Mouse (Mus musculus): ENCODE results near the gene Chn2. TPM values are rescaled to one million over a fixed set of nuclear protein-coding genes. Genes with fewer than 3 reads are reported as not detected.

Chn2 gene
- polyA plus RNA-seq, 1 experiment from 2014 or later: 29.2 TPM

- no peak for ATAC-seq
- WGBS: 93% methylated on average over 5 of the region's 5 CpGs
- Histone ChIP-seq H3K4me3 (ENCODE audit: low read depth, low read length) (no peak overlapping the region), H3K4me1 (ENCODE audit: control insufficient read depth, insufficient read depth, low read length) (peaks cover 16% of the 10 kb centered on the region), H3K27ac (ENCODE audit: low read length) (no peak overlapping the region), H3K4me2 (ENCODE audit: low read length) (no peak overlapping the region), H3K9ac (ENCODE audit: low read depth, low read length) (no peak overlapping the region), H3K9me3 (replicated peaks; ENCODE audit: control insufficient read depth, low read length, poor library complexity, severe bottlenecking) (no peaks in the 10 kb centered on the region), H3K36me3 (ENCODE audit: control insufficient read depth, insufficient read depth, low read length) (no peaks in the 10 kb centered on the region), H3K27me3 (ENCODE audit: control insufficient read depth, insufficient read depth, low read depth, low read length) (no peaks in the 10 kb centered on the region)
Measured at GRCm38 (mm10) chr6:54197821-54198412, 158.6 kb downstream of the Chn2 start.

GRCm38 (mm10) chr6:54199516-54199915, 160.2 kb downstream of the Chn2 start:
- Histone ChIP-seq H3K4me1 (ENCODE audit: control insufficient read depth, insufficient read depth, low read length) (peaks cover 7% of the 10 kb centered on the region), H3K36me3 (ENCODE audit: control insufficient read depth, insufficient read depth, low read length) (no peaks in the 10 kb centered on the region), H3K9me3 (replicated peaks; ENCODE audit: control insufficient read depth, low read length, poor library complexity, severe bottlenecking) (no peaks in the 10 kb centered on the region), H3K9ac (ENCODE audit: low read depth, low read length) (no peak overlapping the region), H3K27me3 (ENCODE audit: control insufficient read depth, insufficient read depth, low read depth, low read length) (no peaks in the 10 kb centered on the region; the same call in 1 of the 2 replicates), H3K27ac (ENCODE audit: low read length) (no peak overlapping the region), H3K4me3 (ENCODE audit: low read depth, low read length) (no peak overlapping the region), H3K4me2 (ENCODE audit: low read length) (no peak overlapping the region)
- ATAC-seq: no peak
- WGBS: 22% methylated on average over 4 of the region's 4 CpGs

- no peaks in the 10 kb centered on the region for H3K36me3 ChIP-seq (ENCODE audit: control insufficient read depth, insufficient read depth, low read length)
- H3K4me2 ChIP-seq (ENCODE audit: low read length): no peak overlapping the region
- H3K4me3 ChIP-seq (ENCODE audit: low read depth, low read length): no peak overlapping the region
- no peaks in the 10 kb centered on the region for H3K9me3 ChIP-seq (replicated peaks; ENCODE audit: control insufficient read depth, low read length, poor library complexity, severe bottlenecking)
- H3K9ac ChIP-seq (ENCODE audit: low read depth, low read length): no peak overlapping the region
- WGBS: 25% methylated on average over 11 of the region's 11 CpGs
- no peak overlapping the region for H3K27ac ChIP-seq (ENCODE audit: low read length)
- H3K27me3 ChIP-seq (ENCODE audit: control insufficient read depth, insufficient read depth, low read depth, low read length): no peaks in the 10 kb centered on the region; the same call in 1 of the 2 replicates
- peaks cover 7% of the 10 kb centered on the region for H3K4me1 ChIP-seq (ENCODE audit: control insufficient read depth, insufficient read depth, low read length)
- no peak for ATAC-seq
Measured at GRCm38 (mm10) chr6:54200031-54200722, 160.8 kb downstream of the Chn2 start.

GRCm38 (mm10) chr6:54202311-54203020, 163.1 kb downstream of the Chn2 start:
- WGBS: 83% methylated on average over 7 of the region's 7 CpGs
- ATAC-seq: no peak
- Histone ChIP-seq H3K4me2 (ENCODE audit: low read length) (no peak overlapping the region), H3K4me3 (ENCODE audit: low read depth, low read length) (no peak overlapping the region), H3K27ac (ENCODE audit: low read length) (no peak overlapping the region), H3K4me1 (ENCODE audit: control insufficient read depth, insufficient read depth, low read length) (peaks cover 13% of the 10 kb centered on the region), H3K9ac (ENCODE audit: low read depth, low read length) (no peak overlapping the region), H3K27me3 (ENCODE audit: control insufficient read depth, insufficient read depth, low read depth, low read length) (no peaks in the 10 kb centered on the region; the same call in 1 of the 2 replicates), H3K9me3 (replicated peaks; ENCODE audit: control insufficient read depth, low read length, poor library complexity, severe bottlenecking) (no peaks in the 10 kb centered on the region), H3K36me3 (ENCODE audit: control insufficient read depth, insufficient read depth, low read length) (no peaks in the 10 kb centered on the region)

- Histone ChIP-seq H3K4me2 (ENCODE audit: low read length) (no peak overlapping the region), H3K4me3 (ENCODE audit: low read depth, low read length) (no peak overlapping the region), H3K27me3 (ENCODE audit: control insufficient read depth, insufficient read depth, low read depth, low read length) (no peaks in the 10 kb centered on the region; the same call in 1 of the 2 replicates), H3K9ac (ENCODE audit: low read depth, low read length) (no peak overlapping the region), H3K4me1 (ENCODE audit: control insufficient read depth, insufficient read depth, low read length) (peaks cover 13% of the 10 kb centered on the region), H3K36me3 (ENCODE audit: control insufficient read depth, insufficient read depth, low read length) (no peaks in the 10 kb centered on the region), H3K9me3 (replicated peaks; ENCODE audit: control insufficient read depth, low read length, poor library complexity, severe bottlenecking) (no peaks in the 10 kb centered on the region), H3K27ac (ENCODE audit: low read length) (no peak overlapping the region)
- ATAC-seq: no peak
- WGBS: 96% methylated on average over 2 of the region's 2 CpGs
Measured at GRCm38 (mm10) chr6:54203316-54203715, 164.0 kb downstream of the Chn2 start.

GRCm38 (mm10) chr6:54203926-54204325, 164.6 kb downstream of the Chn2 start:
- ATAC-seq: no peak

GRCm38 (mm10) chr6:54204931-54205330, 165.6 kb downstream of the Chn2 start:
- Histone ChIP-seq H3K4me1 (ENCODE audit: control insufficient read depth, insufficient read depth, low read length) (peaks cover 12% of the 10 kb centered on the region), H3K4me2 (ENCODE audit: low read length) (no peak overlapping the region), H3K36me3 (ENCODE audit: control insufficient read depth, insufficient read depth, low read length) (no peaks in the 10 kb centered on the region), H3K9me3 (replicated peaks; ENCODE audit: control insufficient read depth, low read length, poor library complexity, severe bottlenecking) (no peaks in the 10 kb centered on the region), H3K27ac (ENCODE audit: low read length) (no peak overlapping the region), H3K4me3 (ENCODE audit: low read depth, low read length) (no peak overlapping the region), H3K27me3 (ENCODE audit: control insufficient read depth, insufficient read depth, low read depth, low read length) (no peaks in the 10 kb centered on the region; the same call in 1 of the 2 replicates), H3K9ac (ENCODE audit: low read depth, low read length) (no peak overlapping the region)
- WGBS: 20% methylated on average over 2 of the region's 2 CpGs
- ATAC-seq: no peak

More at GRCm38 (mm10) chr6:54203926-54204325, 164.6 kb downstream of the Chn2 start:
- H3K9ac ChIP-seq (ENCODE audit: low read depth, low read length): no peak overlapping the region
- H3K4me2 ChIP-seq (ENCODE audit: low read length): no peak overlapping the region
- no peak overlapping the region for H3K4me3 ChIP-seq (ENCODE audit: low read depth, low read length)
- no peaks in the 10 kb centered on the region; the same call in 1 of the 2 replicates for H3K27me3 ChIP-seq (ENCODE audit: control insufficient read depth, insufficient read depth, low read depth, low read length)
- WGBS: 88% methylated on average over 6 of the region's 6 CpGs
- H3K4me1 ChIP-seq (ENCODE audit: control insufficient read depth, insufficient read depth, low read length): peaks cover 13% of the 10 kb centered on the region
- H3K36me3 ChIP-seq (ENCODE audit: control insufficient read depth, insufficient read depth, low read length): no peaks in the 10 kb centered on the region
- H3K9me3 ChIP-seq (replicated peaks; ENCODE audit: control insufficient read depth, low read length, poor library complexity, severe bottlenecking): no peaks in the 10 kb centered on the region
- H3K27ac ChIP-seq (ENCODE audit: low read length): no peak overlapping the region

- ATAC-seq: no peak
- H3K4me2 ChIP-seq (ENCODE audit: low read length): no peak overlapping the region
- no peaks in the 10 kb centered on the region for H3K36me3 ChIP-seq (ENCODE audit: control insufficient read depth, insufficient read depth, low read length)
- H3K4me3 ChIP-seq (ENCODE audit: low read depth, low read length): no peak overlapping the region
- H3K9ac ChIP-seq (ENCODE audit: low read depth, low read length): no peak overlapping the region
- 13% methylated on average over 5 of the region's 5 CpGs for WGBS
- H3K27ac ChIP-seq (ENCODE audit: low read length): no peak overlapping the region
- peaks cover 7% of the 10 kb centered on the region for H3K4me1 ChIP-seq (ENCODE audit: control insufficient read depth, insufficient read depth, low read length)
- no peaks in the 10 kb centered on the region for H3K9me3 ChIP-seq (replicated peaks; ENCODE audit: control insufficient read depth, low read length, poor library complexity, severe bottlenecking)
- H3K27me3 ChIP-seq (ENCODE audit: control insufficient read depth, insufficient read depth, low read depth, low read length): no peaks in the 10 kb centered on the region; the same call in 1 of the 2 replicates
Measured at GRCm38 (mm10) chr6:54205471-54205870, 166.1 kb downstream of the Chn2 start.

Measured in midbrain, embryonic 16.5 days (tissue).